7 mouse cellular contexts compared by ENCODE assay signal in the genomic region with DNA sequence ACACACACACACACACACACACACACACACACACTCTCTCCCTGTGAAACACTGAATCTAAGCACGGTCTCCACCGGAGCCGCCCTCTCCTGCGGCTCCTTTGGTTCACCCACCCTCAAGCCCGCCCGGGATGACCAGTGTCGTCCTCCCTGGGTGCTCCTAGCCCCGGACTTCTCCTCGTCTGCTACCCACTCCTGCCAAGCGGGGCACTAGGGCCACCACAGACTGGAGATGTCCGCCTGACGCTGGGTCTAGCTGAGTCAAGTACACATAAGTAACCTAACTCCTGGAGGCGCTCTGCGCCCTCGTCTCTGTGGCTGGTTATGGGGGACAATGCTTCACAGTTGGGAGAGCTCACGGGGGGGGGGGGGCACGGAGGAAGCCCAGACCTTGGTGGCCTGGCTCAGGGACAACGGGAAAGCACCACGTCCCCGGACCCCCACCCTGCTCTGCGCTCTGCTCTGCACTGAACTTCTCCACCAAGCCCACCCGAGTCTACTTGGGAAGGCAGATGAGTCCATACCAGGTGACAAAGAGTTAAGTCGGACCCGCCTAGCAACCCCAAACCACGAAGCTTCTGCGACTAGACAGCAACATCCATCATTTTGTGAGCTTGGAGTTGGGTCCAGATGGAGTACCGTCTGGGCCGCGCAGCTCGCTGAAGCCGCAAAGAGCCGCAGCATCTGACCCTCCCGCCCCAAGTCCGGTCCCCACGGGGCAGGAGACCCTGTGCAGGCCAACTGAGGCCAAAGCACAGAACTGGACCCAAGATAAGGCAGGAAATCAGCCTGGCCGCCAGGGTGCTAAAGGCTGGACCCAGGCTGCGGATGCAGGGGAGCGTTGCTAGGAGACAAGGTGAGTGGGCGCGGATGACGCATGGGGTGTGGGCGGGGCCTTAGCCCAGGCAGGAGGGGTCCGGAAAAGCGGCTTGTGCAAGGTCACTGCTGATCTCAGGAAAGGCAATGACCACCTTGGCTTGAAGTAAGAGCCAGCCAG. TPM values are rescaled to one million over a fixed set of nuclear protein-coding genes. Genes with fewer than 3 reads are reported as not detected.
DNase-seq lines count a peak whose midpoint lies in the region; ATAC-seq and TF ChIP-seq lines count a peak whose summit lies in the region.

A gene (plus strand): TSS at position 512 of the 996 bp plus-strand sequence.

- peaks cover 4% of the 10 kb centered on the region for H3K4me1 ChIP-seq in ES-Bruce4 (ENCODE audit: control insufficient read depth, insufficient read depth, low read length)
- peaks cover 25% of the 10 kb centered on the region for H3K4me1 ChIP-seq in forebrain, embryonic 13.5 days
- H3K4me1 ChIP-seq in intestine, embryonic 16.5 days (ENCODE audit: control insufficient read depth, insufficient read depth, low read length): peaks cover 8% of the 10 kb centered on the region
- H3K4me1 ChIP-seq in limb, embryonic 12.5 days (replicated peaks): peaks cover 16% of the 10 kb centered on the region

- no peak for TF ChIP-seq CTCF in ES-Bruce4 (IDR thresholded peaks at IDR 0.05; ENCODE audit: low read depth, low read length)

- H3K4me3 ChIP-seq in ES-Bruce4 (ENCODE audit: low read depth, low read length): peak within 1 kb of the TSS; percentile 19; the same call in 1 of the 2 replicates
- H3K4me3 ChIP-seq in forebrain, embryonic 13.5 days: peak within 1 kb of the TSS; percentile 33
- H3K4me3 ChIP-seq in intestine, embryonic 16.5 days (ENCODE audit: low read length): no peak within 1 kb of the TSS
- peak within 1 kb of the TSS; percentile 32 for H3K4me3 ChIP-seq in limb, embryonic 12.5 days (replicated peaks)

- no peaks in the 10 kb centered on the region for H3K36me3 ChIP-seq in ES-Bruce4 (ENCODE audit: control insufficient read depth, insufficient read depth, low read length, poor library complexity, severe bottlenecking)
- H3K36me3 ChIP-seq in forebrain, embryonic 13.5 days (ENCODE audit: poor library complexity, severe bottlenecking): peaks cover 4% of the 10 kb centered on the region; the same call in 1 of the 2 replicates
- H3K36me3 ChIP-seq in intestine, embryonic 16.5 days (ENCODE audit: control insufficient read depth, insufficient read depth, low read length): no peaks in the 10 kb centered on the region
- no peaks in the 10 kb centered on the region for H3K36me3 ChIP-seq in limb, embryonic 12.5 days

- TF ChIP-seq POLR2A in ES-Bruce4 (IDR thresholded peaks at IDR 0.05; ENCODE audit: insufficient read depth, low read length): no peak

- no peak within 1 kb of the TSS for H3K27ac ChIP-seq in ES-Bruce4 (ENCODE audit: insufficient read depth, low read length)
- H3K27ac ChIP-seq in forebrain, embryonic 13.5 days: no peak within 1 kb of the TSS
- no peak within 1 kb of the TSS for H3K27ac ChIP-seq in intestine, embryonic 16.5 days (ENCODE audit: low read length)
- no peak within 1 kb of the TSS for H3K27ac ChIP-seq in limb, embryonic 12.5 days

- H3K9me3 ChIP-seq in ES-Bruce4 (replicated peaks; ENCODE audit: control insufficient read depth, insufficient read depth, low read length, poor library complexity, severe bottlenecking): no peaks in the 10 kb centered on the region
- no peaks in the 10 kb centered on the region for H3K9me3 ChIP-seq in forebrain, embryonic 13.5 days (replicated peaks)
- no peaks in the 10 kb centered on the region for H3K9me3 ChIP-seq in intestine, embryonic 16.5 days (ENCODE audit: control insufficient read depth, low read length)
- H3K9me3 ChIP-seq in limb, embryonic 12.5 days: no peaks in the 10 kb centered on the region; the same call in 1 of the 2 replicates

- 7% methylated on average over 41 of the region's 44 CpGs for WGBS in forebrain, embryonic 13.5 days
- 11% methylated on average over 44 of the region's 44 CpGs for WGBS in intestine, embryonic 16.5 days
- WGBS in limb, embryonic 12.5 days: 11% methylated on average over 44 of the region's 44 CpGs

- peak; percentile 72 for DNase-seq in retina, embryonic 14.5 days (ENCODE audit: low spot score)
- DNase-seq in thymus, postnatal 4 days: peak; percentile 74

- no peak for TF ChIP-seq EP300 in ES-Bruce4 (IDR thresholded peaks at IDR 0.05; ENCODE audit: insufficient read depth, low read depth, low read length)

- no peak within 1 kb of the TSS for H3K9ac ChIP-seq in ES-Bruce4 (ENCODE audit: low read depth, poor library complexity, severe bottlenecking)
- peak within 1 kb of the TSS; percentile 56 for H3K9ac ChIP-seq in forebrain, embryonic 13.5 days
- peak within 1 kb of the TSS; percentile 4; the same call in 1 of the 2 replicates for H3K9ac ChIP-seq in intestine, embryonic 16.5 days (ENCODE audit: low read depth, low read length)
- H3K9ac ChIP-seq in limb, embryonic 12.5 days (replicated peaks): no peak within 1 kb of the TSS

- ATAC-seq in activated CD4-positive, CD25-positive, alpha-beta regulatory T cell, adult 4 months: peak; percentile 68
- ATAC-seq in forebrain, embryonic 13.5 days: peak; percentile 61
- ATAC-seq in intestine, embryonic 16.5 days: 0 out of 2 replicates have a peak, but pooled peaks have one; percentile 5
- no peak for ATAC-seq in limb, embryonic 12.5 days (ENCODE audit: insufficient number of reproducible peaks, insufficient read depth, low FRiP score, low TSS enrichment, low read depth)

- H3K4me2 ChIP-seq in forebrain, embryonic 13.5 days: peak within 1 kb of the TSS; percentile 61
- H3K4me2 ChIP-seq in intestine, embryonic 16.5 days (ENCODE audit: low read depth, low read length): 0 out of 2 replicates have a peak within 1 kb of the TSS, but pooled peaks have one; percentile 4
- peak within 1 kb of the TSS; percentile 54 for H3K4me2 ChIP-seq in limb, embryonic 12.5 days

- H3K27me3 ChIP-seq in ES-Bruce4 (ENCODE audit: control insufficient read depth, insufficient read depth, low read length, poor library complexity, severe bottlenecking): no peaks in the 10 kb centered on the region
- peaks cover 57% of the 10 kb centered on the region for H3K27me3 ChIP-seq in forebrain, embryonic 13.5 days
- H3K27me3 ChIP-seq in intestine, embryonic 16.5 days (replicated peaks; ENCODE audit: control insufficient read depth, insufficient read depth, low read length): peaks cover 42% of the 10 kb centered on the region
- peaks cover 76% of the 10 kb centered on the region for H3K27me3 ChIP-seq in limb, embryonic 12.5 days

RNA-seq across cellular contexts. Expression of the gene that starts here (rescaled TPM):
- 1.1 and 1.2 TPM in 2 replicates for polyA plus RNA-seq in ES-Bruce4 (2011; ENCODE audit: insufficient read depth, insufficient read length, low read depth, missing spikeins)
- 10 to 100 TPM; 54.3 to 64.7 TPM for polyA plus RNA-seq in activated CD4-positive, CD25-positive, alpha-beta regulatory T cell, adult 4 months (2017; shearing (Covaris generic))
- polyA plus RNA-seq in forebrain, embryonic 13.5 days (2015; fragmentation: Nextera tagmentation; extraction: Ambion mirVana): 5.6 and 7.4 TPM in 2 replicates
- polyA plus RNA-seq in intestine, embryonic 16.5 days (2015; fragmentation: Nextera tagmentation; extraction: Ambion mirVana): 2.0 and 2.3 TPM in 2 replicates
- 4.2 and 4.9 TPM in 2 replicates for polyA plus RNA-seq in limb, embryonic 12.5 days (2016; fragmentation: Nextera tagmentation; extraction: Ambion mirVana)

Comparison
In these comparisons a context has a peak if more than half of its experiments do, and no peak if none do; other contexts are left out.
1. H3K9ac ChIP-seq: peak in forebrain, embryonic 13.5 days (single experiment) and intestine, embryonic 16.5 days (single experiment); none in ES-Bruce4 (single experiment) and limb, embryonic 12.5 days (single experiment).
2. H3K4me2 ChIP-seq: peak in every context shown above with its lines; median percentile 61 in forebrain, embryonic 13.5 days; 54 in limb, embryonic 12.5 days; 4 in intestine, embryonic 16.5 days.